Mouse (Mus musculus): ENCODE results near the gene Htr2c.

Htr2c gene

GRCm38 (mm10) chrX:146962258-146962913 lies at the start of gene Htr2c:
Htr2c (plus strand) TSS chrX:146962513.
- no peak for DNase-seq (ENCODE audit: low spot score)

GRCm38 (mm10) chrX:146928251-146928650 lies 34.1 kb upstream of the Htr2c start:
- no peak for DNase-seq (ENCODE audit: low spot score)

GRCm38 (mm10) chrX:146936332-146936731 lies 26.0 kb upstream of the Htr2c start:
- DNase-seq (ENCODE audit: low spot score), result no peak

GRCm38 (mm10) chrX:146946216-146946886 lies 16.0 kb upstream of the Htr2c start:
- DNase-seq (ENCODE audit: low spot score), result no peak

GRCm38 (mm10) chrX:146946996-146947395 lies 15.3 kb upstream of the Htr2c start:
- DNase-seq (ENCODE audit: low spot score), result no peak

GRCm38 (mm10) chrX:146958608-146959007 lies 3.7 kb upstream of the Htr2c start:
- no peak for DNase-seq (ENCODE audit: low spot score)

GRCm38 (mm10) chrX:146959960-146960359 lies 2.4 kb upstream of the Htr2c start:
- DNase-seq (ENCODE audit: low spot score), result no peak

- DNase-seq (ENCODE audit: low spot score), result no peak
These were observed 718 bp downstream of the Htr2c start for GRCm38 (mm10) chrX:146962914-146963547.

- DNase-seq (ENCODE audit: low spot score), result no peak
These were observed 17.6 kb downstream of the Htr2c start for GRCm38 (mm10) chrX:146979931-146980330.

- no peak for DNase-seq (ENCODE audit: low spot score)
These were observed 93.4 kb downstream of the Htr2c start for GRCm38 (mm10) chrX:147055730-147056129.

- no peak for DNase-seq (ENCODE audit: low spot score)
These were observed 109.3 kb downstream of the Htr2c start for GRCm38 (mm10) chrX:147071622-147072021.

- DNase-seq (ENCODE audit: low spot score), result no peak
These were observed 156.8 kb downstream of the Htr2c start for GRCm38 (mm10) chrX:147119155-147119554.

GRCm38 (mm10) chrX:147215251-147215650 lies 252.9 kb downstream of the Htr2c start:
- DNase-seq (ENCODE audit: low spot score), result no peak

GRCm38 (mm10) chrX:147217382-147218013 lies 255.2 kb downstream of the Htr2c start:
- no peak for DNase-seq (ENCODE audit: low spot score)

- no peak for DNase-seq (ENCODE audit: low spot score)
These were observed 276.7 kb downstream of the Htr2c start for GRCm38 (mm10) chrX:147238806-147239542.

Measured in T-cell, adult 2 months (primary cell).